Mouse (Mus musculus): Measurements from ENCODE around the gene Snap25. TPM values are rescaled to one million over a fixed set of nuclear protein-coding genes. Genes with fewer than 3 reads are reported as not detected.

Gene Snap25
- polyA plus RNA-seq, 1 experiment from 2014 or later: not detected

DNA sequence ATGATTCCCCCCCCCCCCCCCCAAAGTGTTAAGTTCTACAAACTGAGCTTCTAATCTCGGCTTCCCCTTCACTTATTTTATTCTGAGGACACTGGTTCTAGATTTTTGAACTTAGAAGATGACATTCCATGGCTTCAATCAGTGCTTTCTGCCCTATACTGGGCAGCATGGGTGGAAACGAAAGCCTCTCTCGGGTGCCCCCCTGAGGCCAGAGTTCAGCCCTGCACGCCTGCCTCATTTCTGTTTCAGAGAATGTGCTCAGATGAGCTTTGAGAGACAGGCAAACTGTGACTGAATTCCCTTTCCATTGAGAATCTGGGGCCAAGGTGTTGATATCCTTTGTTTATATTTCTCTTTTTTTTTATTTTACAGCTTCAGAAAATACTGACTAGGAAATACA is 7.0 kb downstream of the Snap25 start:
- 15% methylated on average over 4 of the region's 4 CpGs for WGBS (ENCODE audit: insufficient replicate concordance)
- H3K9ac ChIP-seq (replicated peaks): no peak overlapping the region

DNA sequence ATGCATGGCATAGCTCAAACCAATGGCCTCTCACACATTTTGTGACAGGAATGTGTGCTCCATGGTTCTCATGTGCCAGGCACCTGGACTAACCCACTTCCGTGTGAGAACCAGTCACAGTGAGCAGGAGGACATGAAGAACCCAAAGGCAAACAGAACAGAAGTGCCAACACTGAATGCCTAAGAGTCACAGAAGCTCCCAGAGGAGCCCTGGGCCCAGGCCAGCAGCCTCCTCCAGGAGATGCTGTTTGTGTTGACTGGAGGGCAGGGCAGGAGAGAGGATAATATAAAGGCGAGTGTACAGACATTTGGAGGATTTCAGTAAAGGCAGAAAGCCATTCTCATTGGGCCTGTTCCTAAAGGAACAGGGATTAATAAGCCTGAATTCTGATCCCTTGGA is 25.0 kb downstream of the Snap25 start:
- TF ChIP-seq EP300 (IDR thresholded peaks at IDR 0.05; ENCODE audit: low read depth) (no peak), CTCF (IDR thresholded peaks at IDR 0.05; ENCODE audit: low read depth) (no peak)
- ATAC-seq (no peak), DNase-seq (no peak)
- no peaks in the 10 kb centered on the region for H3K27me3 ChIP-seq (ENCODE audit: insufficient read depth, low read length)
- peaks cover 2% of the 10 kb centered on the region; the same call in 1 of the 2 replicates for H3K9me3 ChIP-seq (ENCODE audit: low read length)
- no peaks in the 10 kb centered on the region for H3K36me3 ChIP-seq (replicated peaks; ENCODE audit: insufficient read depth, low read length)
- no peaks in the 10 kb centered on the region for H3K4me1 ChIP-seq (ENCODE audit: insufficient read depth)
- WGBS (ENCODE audit: insufficient replicate concordance): 60% methylated on average over 2 of the region's 2 CpGs
- H3K9ac ChIP-seq (replicated peaks): no peak overlapping the region
- no peak overlapping the region for H3K4me2 ChIP-seq (ENCODE audit: low read depth, low read length)
- no peak overlapping the region for H3K27ac ChIP-seq (ENCODE audit: low read depth)
- no peak overlapping the region for H3K4me3 ChIP-seq (ENCODE audit: low read depth, low read length)

More for the DNA sequence above, 7.0 kb downstream of the Snap25 start:
- Histone ChIP-seq H3K27me3 (ENCODE audit: insufficient read depth, low read length) (no peaks in the 10 kb centered on the region), H3K36me3 (replicated peaks; ENCODE audit: insufficient read depth, low read length) (no peaks in the 10 kb centered on the region), H3K4me2 (ENCODE audit: low read depth, low read length) (no peak overlapping the region), H3K9me3 (ENCODE audit: low read length) (no peaks in the 10 kb centered on the region), H3K4me1 (ENCODE audit: insufficient read depth) (no peaks in the 10 kb centered on the region), H3K27ac (ENCODE audit: low read depth) (no peak overlapping the region), H3K4me3 (ENCODE audit: low read depth, low read length) (no peak overlapping the region)
- DNase-seq (peak; percentile 34), ATAC-seq (no peak)
- TF ChIP-seq EP300 (IDR thresholded peaks at IDR 0.05; ENCODE audit: low read depth) (no peak), CTCF (IDR thresholded peaks at IDR 0.05; ENCODE audit: low read depth) (peak; percentile 46)

DNA sequence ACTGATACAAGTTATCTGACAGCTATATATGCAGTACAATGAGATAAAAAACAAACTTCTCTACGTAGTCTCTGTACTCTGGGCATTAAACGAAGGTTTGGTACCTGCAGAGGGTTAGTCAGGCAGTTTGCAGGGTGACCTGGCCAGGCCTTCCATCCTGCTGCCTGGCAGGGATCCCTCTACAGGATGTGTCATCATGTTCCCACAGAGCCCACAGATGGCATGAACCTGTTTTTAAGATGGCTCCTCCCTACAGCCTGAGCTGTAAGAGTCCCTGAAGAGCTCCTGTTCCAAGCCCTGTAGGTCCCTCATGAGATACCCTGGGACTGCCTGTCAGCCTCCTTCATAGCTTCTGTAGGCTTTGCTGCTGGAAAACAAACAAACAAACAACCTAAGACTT is 29.0 kb downstream of the Snap25 start:
- no peak overlapping the region for H3K4me2 ChIP-seq (ENCODE audit: low read depth, low read length)
- no peaks in the 10 kb centered on the region for H3K27me3 ChIP-seq (ENCODE audit: insufficient read depth, low read length)
- no peak overlapping the region for H3K27ac ChIP-seq (ENCODE audit: low read depth)
- TF ChIP-seq EP300 (IDR thresholded peaks at IDR 0.05; ENCODE audit: low read depth) (no peak), CTCF (IDR thresholded peaks at IDR 0.05; ENCODE audit: low read depth) (no peak)
- WGBS (ENCODE audit: insufficient replicate concordance): 62% methylated on average over 2 of the region's 2 CpGs
- DNase-seq (no peak), ATAC-seq (no peak)
- no peak overlapping the region for H3K9ac ChIP-seq (replicated peaks)
- no peaks in the 10 kb centered on the region for H3K36me3 ChIP-seq (replicated peaks; ENCODE audit: insufficient read depth, low read length)
- no peak overlapping the region for H3K4me3 ChIP-seq (ENCODE audit: low read depth, low read length)
- no peaks in the 10 kb centered on the region for H3K4me1 ChIP-seq (ENCODE audit: insufficient read depth)
- peaks cover 2% of the 10 kb centered on the region; the same call in 1 of the 2 replicates for H3K9me3 ChIP-seq (ENCODE audit: low read length)

DNA sequence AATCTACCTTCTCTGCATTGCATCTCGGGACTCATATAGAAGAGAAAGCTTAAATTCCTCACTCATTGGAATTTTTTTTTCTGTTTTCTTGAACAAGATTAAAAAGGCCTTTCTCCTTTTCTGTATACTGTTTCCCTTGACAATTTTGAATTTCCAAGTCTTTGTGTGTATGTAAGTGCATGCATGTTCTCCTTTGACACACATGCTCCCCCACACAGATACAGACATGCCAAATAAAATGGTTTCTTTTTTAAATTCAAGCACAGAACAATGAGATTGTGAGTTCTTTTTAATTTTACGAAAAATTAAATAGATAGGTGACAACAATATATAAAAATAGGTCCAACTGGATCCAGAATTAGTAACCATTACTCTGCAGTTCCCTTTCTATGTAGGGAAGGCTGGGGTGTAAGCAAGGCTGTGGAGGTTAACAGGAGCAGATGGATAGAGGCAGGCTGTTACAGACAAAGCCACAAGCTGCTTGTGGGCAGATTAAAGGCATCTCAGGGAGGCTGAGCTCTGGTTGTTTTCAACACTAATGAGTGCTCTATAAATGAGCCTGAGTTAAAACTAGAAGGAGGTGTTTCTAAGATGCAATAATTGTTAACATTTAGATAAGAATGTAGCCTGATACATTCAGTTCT is 31.6 kb downstream of the Snap25 start:
- Histone ChIP-seq H3K27ac (ENCODE audit: low read depth) (no peak overlapping the region), H3K9ac (replicated peaks) (no peak overlapping the region), H3K9me3 (ENCODE audit: low read length) (peaks cover 2% of the 10 kb centered on the region; the same call in 1 of the 2 replicates), H3K4me3 (ENCODE audit: low read depth, low read length) (no peak overlapping the region), H3K4me2 (ENCODE audit: low read depth, low read length) (no peak overlapping the region), H3K4me1 (ENCODE audit: insufficient read depth) (no peaks in the 10 kb centered on the region), H3K36me3 (replicated peaks; ENCODE audit: insufficient read depth, low read length) (no peaks in the 10 kb centered on the region), H3K27me3 (ENCODE audit: insufficient read depth, low read length) (no peaks in the 10 kb centered on the region)
- no peak for TF ChIP-seq CTCF (IDR thresholded peaks at IDR 0.05; ENCODE audit: low read depth)
- TF ChIP-seq EP300 (IDR thresholded peaks at IDR 0.05; ENCODE audit: low read depth): no peak
- ATAC-seq (no peak), DNase-seq (no peak)
- WGBS (ENCODE audit: insufficient replicate concordance): 63% methylated on average over 2 of the region's 2 CpGs

DNA sequence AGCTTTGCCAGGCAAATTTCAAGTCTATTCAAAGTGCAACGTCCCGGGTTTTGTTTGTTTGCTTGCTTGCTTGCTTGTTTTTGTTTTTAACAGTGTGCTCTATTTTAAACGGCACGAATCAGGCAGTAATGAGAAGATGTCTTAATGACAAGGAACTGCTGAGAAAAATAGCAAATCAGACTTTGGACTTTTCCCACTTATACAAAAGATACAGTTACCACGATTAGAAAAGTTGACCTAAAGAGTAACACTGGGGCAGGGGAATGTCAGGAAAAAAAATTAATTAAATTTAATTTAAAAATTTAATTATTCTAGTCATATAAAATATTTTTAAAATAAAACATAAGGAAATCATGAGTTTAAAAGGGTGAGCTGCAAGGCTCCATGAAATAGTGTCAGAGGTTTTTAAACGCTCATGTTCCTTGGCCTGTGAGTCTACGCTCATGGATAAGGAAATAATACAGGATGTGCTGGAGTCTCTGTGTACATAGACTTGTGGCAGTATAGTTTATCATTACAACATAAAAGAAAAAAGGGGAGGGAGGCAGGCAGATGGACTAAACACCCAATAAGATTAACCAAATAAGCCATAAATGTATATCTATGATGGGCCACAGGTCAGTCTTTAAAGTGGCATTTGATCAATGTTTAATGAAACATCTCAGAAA is 32.2 kb downstream of the Snap25 start:
- ATAC-seq (no peak), DNase-seq (no peak)
- Histone ChIP-seq H3K4me1 (ENCODE audit: insufficient read depth) (no peaks in the 10 kb centered on the region), H3K9me3 (ENCODE audit: low read length) (no peaks in the 10 kb centered on the region), H3K4me3 (ENCODE audit: low read depth, low read length) (no peak overlapping the region), H3K27me3 (ENCODE audit: insufficient read depth, low read length) (no peaks in the 10 kb centered on the region), H3K36me3 (replicated peaks; ENCODE audit: insufficient read depth, low read length) (no peaks in the 10 kb centered on the region), H3K4me2 (ENCODE audit: low read depth, low read length) (no peak overlapping the region), H3K9ac (replicated peaks) (no peak overlapping the region), H3K27ac (ENCODE audit: low read depth) (no peak overlapping the region)
- WGBS (ENCODE audit: insufficient replicate concordance): 53% methylated on average over 7 of the region's 7 CpGs
- TF ChIP-seq CTCF (IDR thresholded peaks at IDR 0.05; ENCODE audit: low read depth): no peak
- TF ChIP-seq EP300 (IDR thresholded peaks at IDR 0.05; ENCODE audit: low read depth): no peak

DNA sequence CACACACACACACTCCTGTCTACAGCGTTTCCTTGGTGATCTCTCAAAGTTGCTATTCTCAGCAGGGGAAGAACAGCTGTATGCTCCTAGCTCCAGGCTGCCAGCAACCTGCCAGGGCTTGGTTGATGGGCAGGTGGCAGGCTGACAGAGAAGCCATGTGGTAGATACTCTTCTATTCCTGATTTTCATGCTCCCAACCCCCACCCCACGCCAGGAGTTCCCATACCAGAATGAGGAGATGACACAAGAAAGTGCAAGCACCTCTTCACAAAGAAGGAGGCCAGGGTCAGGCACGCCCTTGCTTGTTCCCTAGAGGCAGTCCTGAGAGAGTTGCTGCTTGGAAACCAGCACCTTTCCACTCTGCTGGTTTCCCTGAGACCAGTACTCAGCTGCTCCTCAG is 40.4 kb downstream of the Snap25 start:
- H3K4me2 ChIP-seq (ENCODE audit: low read depth, low read length): no peak overlapping the region
- WGBS (ENCODE audit: insufficient replicate concordance): 36% methylated on average over 3 of the region's 3 CpGs
- no peak overlapping the region for H3K27ac ChIP-seq (ENCODE audit: low read depth)
- no peak overlapping the region for H3K4me3 ChIP-seq (ENCODE audit: low read depth, low read length)
- H3K9ac ChIP-seq (replicated peaks): no peak overlapping the region
- no peak for ATAC-seq
- H3K36me3 ChIP-seq (replicated peaks; ENCODE audit: insufficient read depth, low read length): no peaks in the 10 kb centered on the region
- H3K27me3 ChIP-seq (ENCODE audit: insufficient read depth, low read length): no peaks in the 10 kb centered on the region
- no peak for DNase-seq
- no peaks in the 10 kb centered on the region for H3K4me1 ChIP-seq (ENCODE audit: insufficient read depth)
- H3K9me3 ChIP-seq (ENCODE audit: low read length): no peaks in the 10 kb centered on the region
- no peak for TF ChIP-seq EP300 (IDR thresholded peaks at IDR 0.05; ENCODE audit: low read depth)
- TF ChIP-seq CTCF (IDR thresholded peaks at IDR 0.05; ENCODE audit: low read depth): no peak
